Mouse (Mus musculus) bone marrow macrophage, adult 2 months (primary cell): ENCODE data around the gene Disc1.

Experiments used
- CTCF ChIP-seq: IDR thresholded peaks from 2 replicates; pipeline ENCODE4 v1.5.1; 2012; ENCODE audit warnings: low read depth, mild to moderate bottlenecking, low read length, moderate library complexity
- POLR2A ChIP-seq: IDR thresholded peaks from 2 replicates; pipeline ENCODE4 v1.6.1; 2012; ENCODE audit warnings: mild to moderate bottlenecking, low read depth, low read length, borderline replicate concordance

GRCm38 (mm10) chr8:125287311-125287710 lies 233.3 kb downstream of the Disc1 start:
- TF ChIP-seq CTCF = no peak
- TF ChIP-seq POLR2A = no peak
